Mouse (Mus musculus) spleen, adult 2 months (tissue): ENCODE measurements around the gene Ttc9.

Source experiments
- CTCF ChIP-seq: fragments of 200-500 bp; IDR thresholded peaks from 2 replicates; pipeline ENCODE4 v1.5.1; 2011; ENCODE audit warnings: mild to moderate bottlenecking, inconsistent platforms; ENCODE audit not compliant: insufficient read depth, insufficient read length, insufficient replicate concordance; ENCODE audit errors: extremely low read depth
- POLR2A ChIP-seq: fragments of 200-500 bp; IDR thresholded peaks from 2 replicates; pipeline ENCODE4 v1.6.1; 2011; ENCODE audit warnings: low read depth, low read length, inconsistent platforms

- TF ChIP-seq CTCF (peak; percentile 65; the same call in 1 of the 2 replicates), POLR2A (no peak)
Measured at GRCm38 (mm10) chr12:81619302-81619701, 11.7 kb upstream of the Ttc9 start.
